Mouse (Mus musculus) E14TG2a.4 (cell line): Measurements from ENCODE around the gene Atp11b.

Source experiments
- CTCF ChIP-seq: conservative IDR thresholded peaks from 2 replicates; pipeline ENCODE4 v1.5.1; 2014; ENCODE audit warnings: low read length
- NANOG ChIP-seq: IDR thresholded peaks from 2 replicates; pipeline ENCODE4 v1.6.1; 2014; ENCODE audit warnings: borderline replicate concordance, low read length, mixed read lengths
- POU5F1 ChIP-seq: IDR thresholded peaks from 2 replicates; pipeline ENCODE4 v1.6.1; 2014; ENCODE audit warnings: low read length, borderline replicate concordance

DNA sequence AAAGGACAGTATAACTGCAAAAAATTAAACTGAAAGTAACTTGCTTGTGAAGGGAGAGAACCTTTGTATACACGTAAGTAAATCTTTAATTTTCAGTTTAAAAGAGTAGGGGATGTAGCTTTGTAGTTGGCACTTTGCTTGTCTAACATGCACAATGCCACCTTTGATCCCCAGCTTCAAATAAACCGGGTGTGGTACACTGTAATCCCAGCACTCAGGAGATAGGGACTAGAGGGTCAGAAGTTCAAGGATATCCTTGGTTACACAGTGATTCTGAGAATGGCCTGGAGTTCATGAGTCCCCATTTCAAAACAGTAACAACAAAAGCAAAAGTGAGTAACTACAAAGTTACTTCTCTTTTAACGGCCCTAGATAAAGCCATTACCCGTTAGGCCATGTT is 137.2 kb downstream of the Atp11b start:
- no peak for TF ChIP-seq CTCF
- TF ChIP-seq NANOG, result no peak
- TF ChIP-seq POU5F1, result no peak
